Mouse (Mus musculus) gastrocnemius, adult 8-10 months (tissue): ENCODE results near the gene Gcsh. TPM values are rescaled to one million over a fixed set of nuclear protein-coding genes. Genes with fewer than 3 reads are reported as not detected.
A peak's percentile ranks its signal among the peaks of the same experiment; 100 is the strongest.

ENCODE experiments used
- DNase-seq, 2 experiments: peaks; one replicate each; pipeline ENCODE4 v3.0.0; 2022; ENCODE audit warnings: low spot score in 2 of 2
- total RNA-seq, 4 experiments: library from RNA; stranded (reverse); gene quantifications; 2 replicates each; pipeline ENCODE4 v1.2.4; 2022

Gcsh gene
- total RNA-seq, result 10 to 100 TPM; 43.1 to 47.4 (median 44.0) TPM

DNA sequence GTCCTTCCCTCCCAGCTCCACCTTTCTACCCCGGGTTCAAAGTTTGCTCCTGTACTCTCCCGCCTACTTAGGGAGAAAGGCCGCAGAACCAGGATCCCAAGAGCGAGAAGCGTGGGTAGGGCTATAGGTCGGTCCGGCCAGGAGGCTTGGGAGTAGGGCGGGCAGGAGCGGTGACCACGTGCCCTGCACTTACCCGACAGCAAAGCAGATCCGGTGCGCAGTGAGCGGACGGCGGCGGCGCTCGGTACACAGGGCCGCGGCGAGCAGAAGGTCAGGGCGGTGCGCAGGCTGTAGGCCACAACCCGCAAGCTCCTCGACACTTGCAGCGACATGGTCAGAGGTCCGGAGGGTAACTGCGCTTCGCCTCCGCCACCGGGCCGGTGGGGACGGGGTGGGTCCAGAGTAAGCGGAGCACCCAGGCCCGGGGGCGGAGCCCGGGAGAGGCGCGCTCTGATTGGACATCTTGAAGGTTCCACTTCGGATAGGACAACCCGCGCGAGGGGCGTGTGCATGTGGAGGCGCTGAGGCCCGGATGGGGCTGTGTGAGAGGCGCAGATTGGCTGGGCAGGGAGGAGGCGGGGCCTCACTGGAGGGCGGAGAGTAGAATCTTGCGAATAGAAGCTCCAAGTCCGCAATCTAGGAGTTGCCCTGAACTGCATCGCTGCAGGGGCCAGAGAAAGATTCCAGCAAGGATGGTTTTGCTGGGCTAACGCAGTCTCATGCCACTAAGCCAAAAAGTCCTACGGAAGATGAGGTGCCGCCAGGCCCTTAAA lies at the start of gene Gcsh:
Gcsh (minus strand) TSS at position 443 of the 773 bp plus-strand sequence.
- peak; percentile 98 for DNase-seq

DNA sequence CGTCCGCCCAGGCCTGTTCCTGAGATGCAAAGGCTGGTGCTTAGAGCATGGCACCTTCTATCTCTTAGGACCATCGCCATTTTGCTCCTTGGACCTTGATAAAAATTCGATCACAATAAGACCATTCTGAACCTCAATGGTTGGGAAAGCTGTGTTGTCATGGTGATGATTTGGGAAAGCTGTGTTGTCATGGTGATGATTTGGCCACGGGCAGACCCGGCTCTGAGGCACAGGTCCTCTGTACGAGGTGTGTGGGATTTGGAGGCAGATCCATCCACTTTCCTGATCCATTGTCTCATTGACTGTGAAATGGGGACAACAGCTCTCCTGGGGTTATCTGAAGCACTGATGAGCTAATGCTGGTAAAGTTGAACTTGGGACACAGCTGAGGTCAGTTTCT lies 46.5 kb upstream of the Gcsh start:
- no peak for DNase-seq

GRCm38 (mm10) chr8:117037374-117037935 lies 44.1 kb upstream of the Gcsh start:
- DNase-seq, result no peak

DNA sequence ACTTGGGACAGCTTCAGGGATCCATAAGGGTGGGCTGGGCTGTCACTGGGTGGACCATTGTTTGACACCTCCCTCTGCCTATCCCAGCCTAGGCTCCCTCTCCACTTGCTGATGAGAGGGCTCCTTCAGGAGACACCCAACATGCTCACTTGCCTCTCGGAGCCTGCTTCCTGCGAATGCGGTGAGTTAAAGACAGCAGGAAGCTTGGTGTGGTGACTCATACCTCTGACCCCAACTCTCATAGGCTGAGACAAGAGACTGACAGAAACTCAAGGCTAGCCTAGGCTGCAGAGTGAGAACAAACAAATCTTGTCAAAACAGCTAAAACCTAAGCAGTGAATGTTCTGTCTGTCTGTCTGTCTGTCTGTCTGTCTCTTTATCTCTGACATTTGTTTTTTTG lies 40.1 kb upstream of the Gcsh start:
- no peak for DNase-seq

- DNase-seq, result no peak
Observed at GRCm38 (mm10) chr8:117032609-117033008, 39.3 kb upstream of the Gcsh start.

DNA sequence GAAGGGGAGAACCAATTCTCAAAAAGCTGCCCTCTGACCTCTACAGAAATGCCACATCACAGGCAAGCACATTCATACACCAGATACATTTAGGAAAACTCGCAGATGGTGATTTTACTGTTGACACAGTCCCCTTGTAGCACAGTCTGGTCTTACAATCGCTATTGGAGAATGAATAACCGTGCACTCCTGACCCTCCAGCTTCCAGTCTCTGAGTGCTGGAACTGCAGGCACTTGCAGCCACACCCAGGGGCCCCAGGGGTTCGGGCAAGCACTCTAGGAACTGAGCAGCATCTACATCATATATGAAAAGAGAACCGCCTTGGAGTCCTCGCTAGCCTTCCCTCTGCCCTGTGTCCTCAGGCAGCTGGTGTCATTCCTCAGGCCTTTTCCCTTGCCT lies 38.1 kb upstream of the Gcsh start:
- no peak for DNase-seq

GRCm38 (mm10) chr8:117028686-117029085 lies 35.3 kb upstream of the Gcsh start:
- DNase-seq, result no peak

- DNase-seq, result no peak
Observed at GRCm38 (mm10) chr8:117027601-117028000, 34.3 kb upstream of the Gcsh start.

DNA sequence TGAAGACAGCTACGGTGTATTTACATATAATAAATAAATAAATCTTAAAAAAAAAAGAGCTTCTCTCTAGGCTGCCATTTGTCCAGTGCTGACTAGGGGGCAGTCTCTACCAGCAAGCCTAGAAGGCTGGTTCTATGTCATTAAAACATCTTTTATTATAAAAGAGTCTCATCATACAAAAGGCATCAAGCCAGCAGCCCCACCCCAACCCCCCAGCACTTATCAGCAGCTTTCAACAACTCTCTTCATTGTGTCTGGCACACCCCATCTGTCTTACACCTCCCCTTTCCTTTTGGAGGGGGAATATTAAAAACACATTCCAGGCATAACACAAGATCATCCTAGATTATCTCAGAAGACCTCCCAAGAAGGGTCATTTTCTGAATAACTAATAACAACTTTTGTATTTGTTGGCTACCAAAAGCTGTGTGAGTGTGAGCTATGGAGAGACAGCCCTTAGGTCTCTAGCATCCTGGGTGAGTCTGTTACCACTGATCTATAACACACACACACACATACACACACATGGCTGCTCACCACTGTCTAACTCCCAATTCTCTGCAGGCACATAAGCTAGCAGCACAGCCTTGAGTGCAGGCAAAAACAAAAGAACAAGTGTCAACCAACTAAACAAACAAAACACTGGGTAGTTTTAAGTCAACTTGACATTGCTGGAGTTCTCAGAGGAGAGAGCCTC lies 29.1 kb upstream of the Gcsh start:
- no peak for DNase-seq

DNA sequence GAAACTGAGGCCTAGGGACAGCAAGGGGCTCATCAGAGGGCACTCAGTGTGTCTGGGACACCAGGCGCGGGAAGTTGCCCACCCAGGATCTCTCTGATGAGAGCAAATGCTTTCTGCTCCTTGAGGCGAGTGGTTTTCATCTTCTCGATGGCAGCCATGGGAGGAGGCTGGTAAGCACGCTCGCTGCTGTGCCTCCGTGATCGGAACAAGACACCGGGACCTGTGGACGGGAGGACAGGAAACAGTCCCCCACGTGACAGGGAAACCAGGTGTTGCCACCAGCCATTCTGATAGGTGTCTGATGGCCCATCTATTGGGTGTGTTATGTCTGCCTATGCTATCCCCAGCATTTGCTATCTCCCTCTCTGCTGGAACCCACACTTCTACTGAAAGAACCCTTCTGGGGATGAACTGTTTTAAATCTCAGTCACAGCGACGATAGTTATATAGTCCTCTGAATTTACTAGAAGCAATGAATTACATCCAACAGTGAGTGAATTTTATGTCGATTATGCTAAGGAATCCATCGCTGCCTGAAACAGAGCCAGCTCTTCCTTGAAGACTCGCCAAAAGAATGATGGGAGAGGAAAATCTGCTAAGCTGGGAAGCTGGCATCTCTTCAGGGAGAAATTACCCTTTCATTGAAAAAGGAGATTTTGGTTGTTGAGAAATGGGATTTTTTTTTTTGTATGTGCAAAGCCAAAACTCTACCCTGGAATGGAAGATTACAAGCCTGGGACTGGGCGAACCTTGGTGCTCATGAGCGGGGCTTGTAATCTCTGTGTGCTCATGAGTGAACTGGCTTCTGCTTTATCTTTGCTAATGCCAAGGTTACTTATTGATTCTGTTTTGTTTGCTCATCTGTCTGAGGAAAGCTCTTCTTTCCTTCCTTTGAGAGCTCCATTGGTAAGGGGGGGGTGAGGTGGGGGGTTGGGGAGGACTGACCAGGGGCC lies 26.3 kb upstream of the Gcsh start:
- DNase-seq, result no peak

- no peak for DNase-seq
Observed at GRCm38 (mm10) chr8:117017896-117018295, 24.6 kb upstream of the Gcsh start.

GRCm38 (mm10) chr8:117017006-117017405 lies 23.7 kb upstream of the Gcsh start:
- DNase-seq, result no peak

- no peak for DNase-seq
Observed at GRCm38 (mm10) chr8:117015670-117016069, 22.3 kb upstream of the Gcsh start.

- no peak for DNase-seq
Observed at GRCm38 (mm10) chr8:117011366-117011765, 18.0 kb upstream of the Gcsh start.

- DNase-seq, result no peak
Observed at GRCm38 (mm10) chr8:116994016-116994716, 829 bp upstream of the Gcsh start.

DNA sequence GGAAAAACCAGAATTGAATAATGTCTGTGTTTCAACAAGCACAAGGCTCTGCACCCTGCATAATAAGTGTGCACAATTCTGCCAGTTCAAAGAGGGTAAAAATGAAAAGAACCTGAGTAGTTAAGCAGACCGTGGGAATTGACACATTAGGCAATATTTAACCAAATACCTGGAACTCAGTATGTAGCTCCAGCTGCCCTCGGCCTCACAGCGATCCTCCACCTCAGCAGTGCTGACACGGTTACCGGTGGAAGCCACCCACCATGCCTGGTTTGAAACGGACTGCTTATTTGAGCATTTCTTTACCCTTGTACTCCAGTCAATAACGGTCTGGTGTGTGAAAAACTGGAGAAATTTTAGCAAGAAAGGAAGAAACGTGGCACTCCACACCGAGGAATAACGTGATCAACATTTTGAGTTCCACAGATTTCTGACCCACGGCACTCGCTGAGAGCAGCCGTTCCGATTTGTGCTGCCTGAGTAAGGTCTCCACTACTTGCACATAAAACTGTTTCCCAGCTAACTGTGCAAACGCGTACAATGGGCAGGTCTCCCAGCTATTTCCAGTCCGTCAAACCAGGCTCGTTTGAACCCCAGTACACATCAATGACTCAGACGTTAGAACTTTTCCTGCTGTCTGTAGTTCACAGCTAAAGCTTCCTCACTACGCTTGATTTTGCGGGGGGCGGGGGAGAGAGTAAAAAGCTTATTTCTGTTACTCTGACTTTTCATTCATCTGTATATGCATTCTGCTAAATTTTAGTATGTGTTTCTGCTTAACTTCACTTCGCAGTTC lies 963 bp downstream of the Gcsh start:
- no peak for DNase-seq

GRCm38 (mm10) chr8:116991241-116991640 lies 2.1 kb downstream of the Gcsh start:
- DNase-seq, result no peak

DNA sequence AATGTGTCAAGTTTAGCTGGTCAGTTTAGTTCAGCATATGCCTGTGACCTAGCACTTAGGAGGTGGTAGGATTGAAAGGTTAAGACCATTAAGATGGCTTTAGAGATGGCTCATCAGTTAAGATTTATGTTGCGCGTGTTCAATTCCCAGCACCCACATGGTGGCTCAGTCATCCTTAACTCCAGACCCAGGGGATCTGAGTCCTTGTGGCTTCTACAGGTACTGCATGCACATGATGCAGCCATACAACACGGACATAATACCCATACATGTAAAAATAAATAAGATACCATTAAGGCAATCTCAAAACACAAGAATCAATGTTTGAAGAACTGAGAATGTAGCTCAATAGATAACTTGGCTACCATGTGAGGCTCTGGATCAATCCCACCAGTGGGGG lies 3.5 kb downstream of the Gcsh start:
- no peak for DNase-seq

DNA sequence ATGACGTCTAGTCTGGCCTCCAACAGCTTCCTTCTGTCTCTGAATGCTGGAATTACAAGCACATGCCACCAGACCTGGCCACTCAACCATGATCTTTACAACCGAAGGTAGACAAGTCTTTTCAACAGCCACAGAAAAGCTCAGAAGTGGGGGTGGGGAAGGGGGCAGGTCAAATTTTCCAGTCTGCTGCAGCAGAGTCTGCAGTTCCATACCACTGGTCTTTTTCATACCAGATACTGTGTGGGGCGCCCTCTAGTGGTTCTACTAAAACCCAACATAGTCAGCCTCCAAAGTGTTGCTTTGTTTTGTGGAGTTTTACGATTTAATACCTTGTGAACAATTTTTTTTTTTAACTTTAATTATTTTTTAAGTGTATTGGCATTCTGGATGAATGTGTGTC lies 13.2 kb downstream of the Gcsh start:
- DNase-seq, result no peak

DNA sequence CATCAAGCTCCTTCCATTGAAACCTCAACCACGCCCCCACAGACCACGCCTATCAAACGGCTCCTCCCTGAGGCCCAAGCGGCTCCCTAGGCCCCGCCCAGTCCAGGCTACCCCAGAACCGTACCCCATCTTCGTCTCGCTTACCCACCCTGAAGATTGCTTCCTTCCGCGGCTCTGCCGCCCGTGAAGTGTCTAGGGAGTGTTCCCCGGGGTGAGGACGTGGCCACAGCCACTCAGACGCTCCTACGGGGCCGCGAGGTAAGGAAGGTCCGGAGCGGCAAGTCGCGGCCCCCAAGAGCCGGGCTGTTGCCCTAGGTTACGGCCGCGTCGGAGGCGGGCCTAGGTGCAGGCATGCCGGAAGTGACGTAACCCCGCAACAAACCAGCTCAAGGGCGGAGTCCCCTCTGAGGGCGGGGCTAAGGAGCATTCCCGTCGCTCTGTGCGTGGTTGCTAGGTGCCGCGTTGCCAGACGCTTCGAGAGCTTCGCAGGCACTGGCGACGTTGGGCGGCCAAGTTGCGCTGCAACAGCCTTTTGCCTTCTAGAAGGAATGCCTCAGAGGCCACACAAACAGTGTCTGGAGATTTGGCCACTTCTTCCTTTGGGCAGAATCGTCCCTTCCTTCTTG lies 14.6 kb downstream of the Gcsh start, which contains the start of gene 1700030J22Rik:
1700030J22Rik (minus strand) TSS at position 329 of the 626 bp plus-strand sequence.
- peak; percentile 97 for DNase-seq
